Mouse (Mus musculus) embryonic fibroblast, embryonic 13.5 days (primary cell): ENCODE measurements around the gene Zpbp2. TPM values are rescaled to one million over a fixed set of nuclear protein-coding genes. Genes with fewer than 3 reads are reported as not detected.
A peak's percentile ranks its signal among the peaks of the same experiment; 100 is the strongest.

Source experiments
- H3K27ac ChIP-seq: 2 replicates; pipeline ENCODE4 v1.5.1; 2012; ENCODE audit warnings: low read length, control low read depth, inconsistent platforms; ENCODE audit not compliant: insufficient read depth
- H3K4me1 ChIP-seq: 2 replicates; pipeline ENCODE4 v1.6.1; 2011; ENCODE audit warnings: low read length; ENCODE audit not compliant: control insufficient read depth, insufficient read depth
- H3K4me3 ChIP-seq: 2 replicates; pipeline ENCODE4 v1.5.1; 2011; ENCODE audit warnings: mild to moderate bottlenecking, control low read depth, low read length; ENCODE audit not compliant: insufficient read depth
- CTCF ChIP-seq: IDR thresholded peaks from 2 replicates; pipeline ENCODE4 v1.5.1; 2011; ENCODE audit warnings: mild to moderate bottlenecking, control low read depth, low read length, moderate library complexity, borderline replicate concordance; ENCODE audit not compliant: insufficient read depth
- POLR2A ChIP-seq: IDR thresholded peaks from 2 replicates; pipeline ENCODE4 v1.6.1; 2011; ENCODE audit warnings: low read depth, mild to moderate bottlenecking, control low read depth, low read length, moderate library complexity
- polyA plus RNA-seq: library from polyadenylated mRNA; stranded (reverse); fragments of >200 nt; gene quantifications from 2 replicates; pipeline ENCODE4 v1.2.4, GENCODE M21; 2011; ENCODE audit warnings: low read depth; ENCODE audit not compliant: missing spikeins, insufficient read length

The Zpbp2 gene
- polyA plus RNA-seq, 1 experiment, result not detected

DNA sequence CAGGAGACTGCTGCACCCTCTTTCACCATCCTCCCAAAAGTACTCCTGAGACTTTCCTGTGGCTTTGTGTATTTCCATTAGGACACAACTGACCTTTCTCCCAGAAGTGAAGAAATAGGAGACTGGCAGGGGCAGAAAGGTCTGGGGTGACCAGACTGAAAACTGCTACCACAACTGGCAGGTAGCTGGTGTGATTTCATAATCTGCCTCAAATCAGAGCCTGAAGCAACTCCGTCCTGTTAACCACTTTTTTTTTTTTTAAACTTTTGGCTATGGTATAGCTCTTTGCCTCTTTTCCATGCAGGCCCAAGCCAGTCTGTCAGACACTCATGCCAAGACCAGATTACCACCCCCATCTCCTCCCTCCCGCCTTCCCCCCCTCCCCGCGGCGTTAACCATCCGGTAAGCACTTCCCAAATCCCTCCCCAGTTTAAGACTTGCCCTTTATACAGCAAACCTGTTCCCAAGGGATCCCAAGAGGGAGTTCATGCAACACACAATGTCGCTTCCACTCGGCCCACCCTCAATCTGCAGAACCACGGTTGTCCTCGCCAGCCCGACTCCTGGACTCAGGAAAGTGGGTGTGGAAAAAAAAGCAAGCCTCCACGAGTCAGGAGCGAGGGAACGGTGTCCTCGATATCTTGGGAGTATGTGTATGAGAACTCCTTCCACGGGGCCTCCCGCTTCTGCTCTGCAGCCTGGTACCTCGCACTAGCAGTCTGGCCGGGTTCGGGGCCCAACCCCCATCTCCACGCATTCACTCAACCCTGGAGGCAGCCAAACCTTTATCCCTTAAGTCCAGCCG, 35.4 kb downstream of the Zpbp2 start:
- H3K27ac ChIP-seq, result no peak overlapping the region; the same call in 1 of the 2 replicates
- no peak for TF ChIP-seq CTCF
- no peak for TF ChIP-seq POLR2A
- peaks cover 19% of the 10 kb centered on the region for H3K4me1 ChIP-seq
- H3K4me3 ChIP-seq, result peak overlapping the region; percentile 86

DNA sequence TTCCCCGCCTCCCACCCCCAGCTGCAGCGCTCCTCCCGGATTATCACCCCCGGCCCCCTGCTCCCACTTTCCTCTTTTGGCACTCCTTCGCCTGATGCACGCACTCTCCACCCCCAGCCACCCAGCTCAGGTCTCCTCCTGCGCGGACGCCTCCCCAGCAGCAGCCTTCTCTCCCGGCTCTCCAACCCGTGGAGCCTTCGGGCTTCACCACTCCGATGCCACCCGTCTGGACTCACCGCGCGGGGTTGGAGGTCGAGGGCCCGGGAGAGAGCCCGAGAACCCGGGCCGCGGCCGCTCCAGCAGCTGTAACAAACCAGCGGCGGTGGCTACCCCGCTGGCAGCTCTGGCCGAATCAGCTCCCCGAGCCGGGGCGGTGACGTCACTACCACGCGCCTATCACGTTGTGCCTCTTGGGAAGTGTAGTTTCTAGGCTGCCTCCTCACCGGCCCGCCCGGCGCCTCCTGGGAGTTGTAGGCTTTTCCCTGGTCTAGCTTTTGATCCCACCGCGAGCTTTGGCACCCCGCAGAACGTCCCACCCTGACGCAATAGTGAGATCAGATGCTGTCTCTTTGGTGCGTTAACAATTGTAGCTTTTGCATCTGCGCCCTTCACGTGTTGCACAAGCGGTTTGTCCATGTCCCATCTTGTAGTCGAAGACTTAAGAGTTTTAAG, 36.1 kb downstream of the Zpbp2 start, which contains the start of gene Ormdl3:
Ormdl3 (minus strand) TSS at position 477 of the 672 bp plus-strand sequence.
- Histone ChIP-seq H3K4me3 (peak within 1 kb of the TSS; percentile 86), H3K4me1 (peaks cover 19% of the 10 kb centered on the region), H3K27ac (peak within 1 kb of the TSS; percentile 39)
- TF ChIP-seq POLR2A (peak; percentile 68), CTCF (no peak)

DNA sequence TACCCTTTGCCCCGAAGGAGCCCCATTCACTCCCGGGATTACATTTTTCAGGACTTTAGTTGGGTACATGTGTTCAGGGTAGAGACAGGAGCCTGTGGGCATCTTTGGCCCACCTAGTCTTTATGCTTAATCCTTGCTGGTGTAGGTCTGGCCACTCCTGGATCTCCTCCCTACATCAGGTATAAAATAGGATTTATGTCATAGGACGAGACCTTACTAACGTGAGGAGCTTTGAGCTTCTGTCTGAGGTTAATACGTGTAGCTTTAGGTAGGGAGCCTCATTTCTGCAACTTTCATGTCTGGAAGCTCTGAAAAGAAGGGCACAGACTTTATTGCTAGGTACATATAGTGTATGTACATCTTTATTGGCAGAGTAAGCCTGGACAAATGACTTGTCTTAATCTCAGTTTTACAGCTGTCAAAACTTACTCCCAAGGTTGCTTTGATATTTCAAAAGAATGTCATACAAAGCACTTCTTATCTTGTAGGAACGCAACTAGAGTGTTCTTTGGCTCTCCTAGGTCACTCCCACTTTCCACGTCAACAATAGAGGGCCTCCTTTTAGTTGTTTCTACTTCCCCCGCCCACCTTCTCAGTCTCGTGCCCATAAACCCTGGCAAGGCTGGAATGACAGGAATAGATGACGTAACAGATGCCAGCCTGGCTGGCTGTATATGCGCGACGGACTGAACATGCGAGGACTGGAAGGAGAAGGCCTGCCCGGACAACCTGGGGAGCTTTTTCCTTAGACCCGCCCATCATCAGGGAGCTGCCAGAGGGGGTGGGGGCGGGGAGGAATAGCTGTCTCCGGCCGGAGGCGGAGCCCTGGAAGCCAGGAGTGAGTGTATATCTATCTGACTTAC, 37.0 kb downstream of the Zpbp2 start:
- TF ChIP-seq CTCF (no peak), POLR2A (peak; percentile 47)
- Histone ChIP-seq H3K4me3 (0 out of 2 replicates have a peak overlapping the region, but pooled peaks have one; percentile 41), H3K4me1 (peaks cover 19% of the 10 kb centered on the region), H3K27ac (peak overlapping the region; percentile 39)

DNA sequence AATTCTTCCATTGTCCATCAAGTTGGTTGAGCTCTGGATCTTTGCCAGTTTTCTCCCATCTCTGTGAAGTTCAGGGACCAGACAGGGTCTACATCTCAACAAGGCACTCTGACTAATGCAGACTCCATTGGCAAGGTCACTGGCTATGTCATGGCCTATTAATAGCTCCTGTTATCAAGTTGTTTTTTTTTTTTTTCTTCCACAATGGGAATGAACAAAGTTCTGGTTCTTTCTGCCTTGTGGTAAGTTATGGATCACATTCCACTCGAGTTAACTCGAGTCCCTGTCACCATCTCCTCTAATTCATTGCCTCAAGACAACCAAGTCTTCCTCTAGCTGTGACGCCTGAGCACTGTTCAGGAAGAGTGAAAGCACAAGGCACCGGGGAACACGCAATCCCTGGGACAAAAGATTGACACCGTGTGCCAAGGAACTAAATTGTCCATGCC, 38.0 kb downstream of the Zpbp2 start:
- Histone ChIP-seq H3K4me3 (no peak overlapping the region), H3K4me1 (peaks cover 19% of the 10 kb centered on the region), H3K27ac (peak overlapping the region; percentile 49; the same call in 1 of the 2 replicates)
- TF ChIP-seq POLR2A, result no peak
- TF ChIP-seq CTCF, result no peak

DNA sequence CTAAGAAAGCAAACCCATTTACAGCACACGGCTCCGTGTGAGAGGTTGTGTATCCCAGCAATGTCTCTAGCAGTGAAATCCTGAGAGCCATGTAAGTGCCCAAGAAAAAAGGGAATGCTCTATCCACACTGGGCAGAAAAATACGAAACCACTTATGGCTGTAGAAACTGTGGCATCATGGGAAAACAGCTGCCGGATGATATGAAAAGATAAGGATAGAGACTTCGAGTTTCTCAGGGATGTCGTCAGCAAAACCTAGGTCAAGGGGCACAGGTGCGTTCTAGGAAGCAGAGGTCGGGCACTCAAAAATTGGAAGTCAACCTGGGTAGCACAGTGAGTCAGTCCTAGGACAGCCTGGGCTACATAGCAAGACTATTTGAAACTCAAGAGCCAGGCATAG, 38.4 kb downstream of the Zpbp2 start:
- H3K4me3 ChIP-seq, result no peak overlapping the region
- peaks cover 19% of the 10 kb centered on the region for H3K4me1 ChIP-seq
- peak overlapping the region; percentile 49; the same call in 1 of the 2 replicates for H3K27ac ChIP-seq
- TF ChIP-seq POLR2A (no peak), CTCF (no peak)

DNA sequence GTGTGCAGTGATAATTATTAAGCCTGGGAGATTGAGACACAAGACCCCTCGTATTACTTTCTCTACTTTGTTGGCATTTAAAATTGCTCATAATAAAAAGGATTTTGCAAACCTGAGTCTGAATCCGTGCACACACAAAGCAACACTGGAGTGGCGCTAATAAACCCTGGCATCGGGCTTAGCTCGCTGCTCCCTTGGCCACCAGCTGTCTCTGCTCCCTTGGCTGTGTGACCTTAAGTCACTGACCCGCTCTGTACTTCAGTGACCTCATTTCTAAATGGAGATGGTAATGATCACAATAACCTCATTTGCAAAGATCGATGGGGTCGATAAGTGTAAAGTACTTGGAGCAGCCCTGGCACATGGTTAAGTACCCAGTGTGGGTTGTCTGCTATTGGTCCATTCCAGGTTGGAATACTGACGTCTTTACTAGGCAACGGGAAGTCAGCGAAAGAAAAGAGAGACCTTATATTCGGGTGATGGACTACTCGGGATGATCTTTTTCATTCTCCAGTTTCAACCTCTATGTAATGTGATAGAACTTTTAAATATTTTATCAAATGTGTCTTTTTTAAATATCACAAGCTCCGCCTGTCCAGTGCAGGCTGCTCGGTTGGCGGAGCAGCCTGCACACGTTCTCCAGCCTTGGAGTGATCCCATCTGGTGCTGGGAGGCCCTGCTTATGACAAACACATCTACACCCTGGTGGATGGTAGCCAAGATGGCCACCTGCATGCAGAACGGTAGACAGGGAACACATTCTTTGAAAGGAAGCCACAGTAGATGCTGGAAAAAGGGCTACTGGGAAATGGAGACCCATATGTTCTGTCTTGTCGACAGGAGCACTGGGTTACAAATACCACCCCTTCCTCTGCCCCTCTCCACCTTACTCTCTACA, 39.9 kb downstream of the Zpbp2 start:
- TF ChIP-seq POLR2A (no peak), CTCF (no peak)
- Histone ChIP-seq H3K4me1 (peaks cover 11% of the 10 kb centered on the region), H3K27ac (no peak overlapping the region), H3K4me3 (no peak overlapping the region)

DNA sequence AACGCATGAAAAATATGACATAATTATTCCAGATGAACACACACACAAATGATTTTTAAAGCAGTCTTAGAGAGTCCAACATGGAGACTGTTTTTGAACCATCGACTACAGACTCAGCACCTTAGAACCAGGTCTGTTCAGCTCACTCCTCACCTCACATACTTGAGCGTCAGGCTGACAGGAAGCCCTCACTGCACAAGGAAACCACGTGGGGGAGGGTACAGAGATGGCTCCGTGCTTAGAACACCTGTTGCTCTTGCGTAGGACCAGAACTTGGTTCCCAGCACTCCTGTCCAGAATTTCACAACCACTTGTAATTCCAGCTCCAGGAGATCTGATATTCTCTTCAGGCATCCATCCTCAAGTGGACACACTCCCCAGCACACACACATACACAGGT, 44.1 kb downstream of the Zpbp2 start:
- H3K4me3 ChIP-seq, result no peak overlapping the region
- TF ChIP-seq POLR2A (no peak), CTCF (no peak)
- H3K27ac ChIP-seq, result no peak overlapping the region
- H3K4me1 ChIP-seq, result no peaks in the 10 kb centered on the region

DNA sequence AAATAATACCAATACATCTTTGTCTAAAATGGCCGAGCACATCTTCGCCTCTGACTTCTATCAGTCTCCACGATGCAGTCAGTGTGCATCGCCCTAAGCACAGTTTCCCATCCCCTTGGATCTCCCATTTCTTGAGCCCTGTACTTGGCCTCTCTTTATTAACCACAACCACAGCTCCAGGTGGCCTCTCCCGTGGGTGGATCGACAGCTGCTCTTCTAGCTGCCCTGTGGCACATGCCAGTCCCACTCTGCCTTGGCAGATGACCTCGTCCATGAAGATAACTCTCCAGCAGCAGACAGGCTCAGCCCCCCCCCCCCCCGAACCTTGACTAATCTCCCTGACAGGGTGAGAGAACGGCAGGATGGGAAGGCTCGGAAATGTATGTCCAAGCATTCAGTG, 44.6 kb downstream of the Zpbp2 start:
- TF ChIP-seq CTCF (no peak), POLR2A (no peak)
- Histone ChIP-seq H3K4me1 (no peaks in the 10 kb centered on the region), H3K27ac (no peak overlapping the region), H3K4me3 (no peak overlapping the region)

DNA sequence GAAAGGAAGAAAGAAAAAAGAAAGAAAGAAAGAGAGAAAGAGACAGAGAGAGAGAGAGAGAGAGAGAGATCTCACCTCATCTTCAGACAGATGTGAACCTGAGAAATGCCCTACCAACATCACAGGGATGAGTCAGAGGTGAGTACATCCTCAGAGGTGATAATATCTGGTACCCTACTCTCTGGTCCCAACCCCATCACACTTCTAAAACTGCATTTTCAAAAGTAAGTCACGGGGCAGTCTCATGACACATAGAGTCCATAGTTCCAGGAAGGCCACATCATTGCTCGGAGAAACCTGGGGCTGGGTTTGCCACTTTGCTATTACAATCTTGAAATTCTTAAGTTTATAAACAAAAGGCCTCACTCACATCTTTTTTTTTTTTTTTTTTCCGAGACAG, 45.1 kb downstream of the Zpbp2 start:
- Histone ChIP-seq H3K27ac (no peak overlapping the region), H3K4me1 (no peaks in the 10 kb centered on the region), H3K4me3 (no peak overlapping the region)
- TF ChIP-seq CTCF, result no peak
- TF ChIP-seq POLR2A, result no peak
